Mouse (Mus musculus) urinary bladder, postnatal 36 days (tissue): Measurements from ENCODE around the gene Mtmr1.
A peak's percentile ranks its signal among the peaks of the same experiment; 100 is the strongest.
"Not testable (repeated sequence)": the region's sequence is repeated elsewhere in the genome, so short reads cannot be mapped to it uniquely, and the experiment has no call there.

Experiments used
- DNase-seq, 2 experiments: peaks; one replicate each; pipeline ENCODE4 v3.0.0; 2022; ENCODE audit warnings: low spot score in 2 of 2, mixed read lengths in 1 of 2

Mtmr1 gene

DNA sequence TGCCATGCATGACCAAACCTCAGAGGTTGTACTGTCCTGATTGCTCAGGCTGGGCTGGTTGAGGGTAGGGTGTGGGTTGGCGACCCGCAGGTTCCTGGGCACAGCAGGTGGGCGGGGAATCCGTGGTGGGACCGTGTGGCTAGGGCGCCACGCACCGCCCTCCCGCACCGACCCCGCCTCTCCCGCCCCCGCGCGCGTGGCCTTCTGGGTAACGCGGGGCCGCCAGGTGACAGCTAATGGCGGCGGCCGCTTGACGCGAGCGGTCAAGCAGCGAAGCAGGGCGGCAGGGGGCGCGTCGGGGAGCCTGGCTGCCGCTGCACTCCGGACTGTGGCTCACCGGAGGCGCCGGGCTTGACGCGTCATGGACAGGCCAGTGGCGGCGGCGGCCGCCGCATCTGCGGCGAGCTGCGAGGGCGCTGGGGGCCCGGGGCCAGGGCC lies at the start of gene Mtmr1:
TSS of gene Mtmr1 (plus strand) at position 207 of the 438 bp plus-strand sequence.
- DNase-seq = peak; percentile 72 to 77

DNA sequence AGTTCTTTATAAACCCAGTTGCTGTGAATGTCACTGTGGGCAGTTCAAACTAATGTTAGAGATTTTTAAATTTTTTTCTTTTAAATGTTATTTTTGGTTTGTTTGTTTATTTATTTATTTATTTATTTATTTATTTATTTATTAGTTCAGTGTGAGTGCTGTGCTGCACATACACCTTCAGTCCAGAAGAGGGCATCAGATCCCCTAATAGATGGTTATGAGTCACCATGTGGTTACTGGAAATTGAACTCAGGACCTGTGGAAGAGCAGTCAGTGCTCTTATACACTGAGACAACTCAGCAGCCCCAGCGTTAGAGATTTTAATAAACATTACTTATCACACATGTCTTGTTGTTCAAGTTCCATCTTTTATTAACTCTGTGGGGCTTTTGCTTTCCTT lies 12.5 kb upstream of the Mtmr1 start:
- DNase-seq = no peak

DNA sequence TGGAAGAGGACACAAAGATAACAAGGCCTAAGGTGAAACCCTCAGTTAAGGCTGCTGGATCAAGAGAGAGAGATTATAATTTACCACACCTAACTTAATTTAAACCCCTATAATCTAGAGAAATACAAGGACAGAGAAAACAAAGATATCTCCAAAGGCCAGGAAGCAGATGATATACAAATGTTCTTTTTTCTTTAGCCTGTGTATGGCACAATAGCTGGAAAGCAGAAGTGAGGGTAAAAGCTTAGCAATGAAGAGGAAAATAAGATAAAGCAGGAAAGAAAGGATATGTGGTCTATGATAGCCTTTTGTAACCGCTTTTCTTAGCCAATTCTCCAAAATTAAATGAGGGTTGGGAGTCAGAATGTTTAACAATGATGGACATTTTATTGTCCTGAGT lies 9.2 kb upstream of the Mtmr1 start:
- DNase-seq = no peak

DNA sequence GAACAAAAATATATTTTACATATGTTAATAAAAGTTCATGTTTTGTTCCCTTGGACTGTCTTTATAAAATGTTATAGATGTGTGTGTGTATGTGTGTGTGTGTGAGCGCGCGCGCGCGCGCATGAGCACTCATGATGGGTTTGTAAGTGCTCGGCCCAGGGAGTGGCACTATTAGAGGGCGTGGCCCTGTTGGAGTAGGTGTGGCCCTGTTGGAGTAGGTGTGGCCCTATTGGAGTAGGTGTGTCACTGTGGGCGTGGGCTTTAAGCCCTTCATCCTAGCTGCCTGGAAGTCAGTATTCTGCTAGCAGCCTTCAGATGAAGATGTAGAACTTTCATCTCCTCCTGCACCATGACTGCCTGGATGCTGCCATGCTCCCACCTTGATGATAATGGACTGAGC lies 2.8 kb upstream of the Mtmr1 start:
- not testable (repeated sequence) for DNase-seq

DNA sequence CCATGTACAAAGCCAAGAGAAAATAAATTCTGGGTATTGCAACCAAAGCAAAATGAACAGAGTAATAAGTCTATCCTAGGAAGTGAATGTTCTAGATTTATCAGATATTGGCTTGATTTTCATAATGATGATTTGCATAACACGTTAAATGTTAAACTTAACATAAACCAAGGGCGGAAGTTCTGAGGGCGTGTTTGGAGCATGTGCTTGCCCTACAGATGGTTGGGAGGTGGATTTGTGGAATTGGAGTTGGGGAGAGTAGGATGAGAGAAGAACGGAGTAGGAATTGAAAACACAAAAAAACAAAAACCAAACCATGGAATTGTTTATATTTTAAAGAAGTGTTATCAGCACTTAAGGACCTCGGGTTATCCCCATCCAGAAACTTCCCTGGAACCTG lies 498 bp upstream of the Mtmr1 start:
- no peak for DNase-seq

DNA sequence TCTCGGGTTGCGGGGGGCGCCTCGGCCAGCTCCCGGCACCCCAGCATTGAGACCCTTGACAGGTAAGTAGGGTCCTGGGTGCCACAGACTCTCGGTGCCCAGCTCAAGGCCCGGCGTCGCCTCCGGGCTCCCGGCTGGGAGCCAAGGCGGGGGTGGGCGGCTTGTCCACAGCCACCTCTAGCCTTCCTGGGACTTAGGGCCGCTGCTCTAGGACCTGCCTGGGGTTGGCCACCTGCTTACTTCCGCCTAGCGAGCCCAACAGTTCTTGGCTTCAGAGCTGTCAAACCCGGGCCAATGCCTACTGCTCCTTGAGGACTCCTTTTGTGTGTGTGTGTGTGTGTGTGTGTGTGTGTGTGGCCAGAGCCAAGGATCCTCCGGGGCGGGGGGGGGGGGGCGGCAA lies 451 bp downstream of the Mtmr1 start:
- DNase-seq = peak; percentile 8 to 10

DNA sequence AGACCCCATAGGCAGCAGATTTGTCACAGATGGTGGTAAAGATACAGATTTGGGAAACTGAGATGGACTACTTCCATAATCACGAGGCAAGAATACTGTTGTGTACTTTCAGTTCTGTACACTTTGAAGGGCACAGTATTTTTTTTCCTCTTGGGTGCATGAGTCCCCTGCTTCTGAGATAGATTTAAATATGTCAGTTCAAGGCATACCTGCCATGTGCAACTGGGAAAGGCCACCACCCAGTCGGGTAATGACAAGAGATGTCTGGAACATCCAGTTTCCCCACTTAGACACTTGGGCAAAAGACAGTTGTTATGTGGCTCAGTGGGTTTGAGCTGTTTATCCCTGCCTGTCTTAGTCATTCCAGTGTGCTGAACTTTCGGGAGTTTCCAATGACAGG lies 950 bp downstream of the Mtmr1 start:
- no peak for DNase-seq

DNA sequence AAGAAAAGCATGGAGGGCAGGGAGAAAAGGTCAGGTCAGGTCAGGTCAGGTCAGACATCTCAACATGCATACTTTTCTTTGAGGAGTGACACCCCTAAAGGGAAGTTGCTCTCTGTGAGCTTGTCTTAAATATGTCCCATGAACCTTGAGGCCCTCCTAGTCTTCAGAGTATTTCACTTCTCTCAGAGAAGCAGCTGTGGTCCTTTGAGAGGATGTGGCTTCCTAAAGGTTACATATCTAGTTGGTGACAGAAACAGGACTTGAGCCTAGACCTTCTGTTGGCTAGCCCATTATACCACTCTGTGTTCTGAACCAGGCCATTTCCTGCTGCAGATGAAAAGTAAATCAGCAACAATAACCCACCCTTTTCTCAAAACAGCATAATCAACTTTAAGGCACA lies 2.4 kb downstream of the Mtmr1 start:
- no peak for DNase-seq

DNA sequence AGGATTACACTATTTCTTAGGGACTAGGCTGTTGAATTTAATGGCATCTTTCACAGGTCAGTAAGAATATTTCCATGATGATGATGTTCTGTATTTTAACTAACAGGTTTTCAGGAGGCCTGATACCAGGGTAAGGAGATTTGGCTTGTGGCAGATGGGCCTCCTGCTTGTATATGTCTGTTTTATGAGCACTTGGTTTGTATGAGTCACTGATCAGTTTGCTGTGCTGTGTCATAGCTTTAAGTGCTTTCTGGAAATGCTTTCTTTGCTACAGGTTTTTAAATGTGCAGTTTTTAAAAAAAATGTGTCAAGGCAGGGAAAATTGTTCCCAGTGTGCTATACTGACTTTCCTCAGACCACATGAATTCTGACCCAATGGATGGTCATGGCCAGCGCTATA lies 12.2 kb downstream of the Mtmr1 start:
- DNase-seq = no peak

DNA sequence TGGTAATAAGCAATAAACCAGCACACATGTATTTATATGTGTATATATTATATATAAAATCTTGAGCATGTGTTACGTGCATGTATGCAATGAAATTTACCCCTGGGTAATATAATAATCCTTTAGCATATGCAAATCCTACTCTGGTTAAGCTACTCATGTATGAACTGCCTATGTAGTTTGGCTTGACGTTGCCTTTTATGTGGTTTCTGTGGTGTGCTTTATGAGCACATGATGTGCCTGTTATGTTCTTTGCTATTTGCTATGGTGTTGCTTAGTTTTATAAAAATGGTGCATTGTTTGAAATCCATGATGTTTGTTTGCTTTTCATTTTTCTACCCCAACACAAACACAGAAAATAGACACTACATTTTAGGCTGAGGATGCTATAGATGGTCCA lies 13.9 kb downstream of the Mtmr1 start:
- DNase-seq = no peak

DNA sequence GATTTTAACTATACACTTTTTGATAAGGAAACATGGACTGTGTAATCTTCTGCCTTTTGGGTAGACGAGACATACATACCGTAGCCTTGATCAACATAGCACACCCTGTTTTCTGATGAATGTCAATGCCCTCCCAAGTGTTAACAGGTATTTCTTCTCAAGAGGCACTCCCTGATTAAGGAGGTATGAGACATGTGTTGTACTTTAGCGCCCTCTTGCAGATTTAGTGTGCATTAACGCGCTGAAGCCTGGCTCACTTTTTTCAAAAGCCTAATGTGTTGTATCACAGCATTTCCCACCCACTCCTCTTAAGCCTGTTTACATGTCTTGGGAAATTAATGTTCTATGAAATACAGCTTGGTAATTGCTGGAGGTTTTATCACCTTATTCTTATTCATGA lies 17.0 kb downstream of the Mtmr1 start:
- peak in 1 of 2 experiments; percentile 3 for DNase-seq

DNA sequence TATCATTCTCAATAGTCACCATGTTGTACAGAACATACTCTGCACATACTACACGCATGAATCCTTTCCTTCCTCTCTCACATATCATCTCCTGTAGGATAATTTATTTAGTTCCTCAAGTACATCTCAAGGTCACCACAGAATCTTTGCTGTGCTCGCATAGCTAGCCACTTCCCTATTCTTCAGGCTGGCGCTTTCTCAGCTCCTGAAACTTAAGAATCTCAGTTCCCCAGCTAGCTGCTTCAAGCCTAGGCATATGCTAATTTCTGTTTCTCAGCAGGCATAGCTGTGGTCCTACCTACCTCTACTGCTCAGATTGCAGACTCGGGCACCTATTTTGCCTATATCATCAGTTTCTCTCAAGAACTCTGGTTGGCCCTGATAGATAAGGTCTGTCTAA lies 31.8 kb downstream of the Mtmr1 start:
- no peak for DNase-seq

DNA sequence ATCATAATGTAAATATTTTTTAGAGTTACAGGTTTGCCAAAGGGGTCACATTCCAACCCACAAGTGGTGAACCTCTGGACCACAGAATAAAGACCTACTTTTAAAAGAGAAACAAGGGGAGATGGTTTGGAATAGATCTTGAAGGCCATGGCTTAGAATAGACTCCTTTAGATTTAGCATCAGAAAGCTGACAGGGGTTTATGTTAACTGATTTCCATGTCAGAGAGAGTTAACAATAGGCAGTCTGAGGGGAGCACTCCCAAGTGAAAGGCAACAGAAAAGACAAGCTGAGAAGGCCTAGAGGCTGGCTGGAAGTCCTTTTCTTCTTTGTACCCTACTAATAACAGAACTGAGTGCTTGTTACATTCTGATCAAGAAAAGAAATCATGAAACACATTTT lies 41.7 kb downstream of the Mtmr1 start:
- DNase-seq = no peak

DNA sequence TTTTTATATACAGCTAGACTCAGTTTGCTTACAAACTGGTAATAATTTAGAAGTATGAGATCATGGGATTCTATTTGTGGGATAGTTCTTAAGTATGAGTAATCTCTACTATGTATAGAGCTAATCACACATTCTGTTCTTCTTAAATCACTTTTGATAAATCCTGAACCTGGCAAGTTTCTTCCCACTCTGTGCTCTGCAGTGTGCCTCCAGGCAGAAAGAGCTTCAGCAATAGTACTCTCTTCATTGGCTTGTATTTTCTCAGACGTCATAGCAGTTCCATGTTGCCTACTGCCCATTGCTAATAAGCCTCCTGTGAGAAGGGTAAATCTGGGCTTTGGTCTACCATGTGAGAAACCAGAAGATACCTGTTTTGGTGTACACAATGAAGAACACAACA lies 43.8 kb downstream of the Mtmr1 start:
- DNase-seq = no peak

DNA sequence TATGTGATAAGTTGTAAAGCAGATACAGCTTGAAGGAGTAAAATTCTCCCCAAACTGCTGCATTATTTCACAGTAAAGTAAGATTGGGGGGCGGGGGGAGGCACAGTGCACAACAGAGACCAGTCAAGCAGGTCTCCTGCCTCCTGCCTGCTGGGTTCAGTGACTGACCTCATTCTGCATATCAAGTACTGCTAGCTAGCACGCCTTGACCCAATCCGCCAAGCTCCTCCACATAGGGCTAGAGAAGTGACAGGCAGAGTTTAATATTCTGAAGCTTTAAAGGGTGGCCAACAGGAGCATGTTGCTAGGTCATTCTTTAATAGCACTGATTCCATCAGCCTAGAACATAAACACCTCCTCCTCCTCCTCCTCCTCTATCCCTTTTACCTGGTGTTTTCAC lies 48.2 kb downstream of the Mtmr1 start:
- no peak for DNase-seq

DNA sequence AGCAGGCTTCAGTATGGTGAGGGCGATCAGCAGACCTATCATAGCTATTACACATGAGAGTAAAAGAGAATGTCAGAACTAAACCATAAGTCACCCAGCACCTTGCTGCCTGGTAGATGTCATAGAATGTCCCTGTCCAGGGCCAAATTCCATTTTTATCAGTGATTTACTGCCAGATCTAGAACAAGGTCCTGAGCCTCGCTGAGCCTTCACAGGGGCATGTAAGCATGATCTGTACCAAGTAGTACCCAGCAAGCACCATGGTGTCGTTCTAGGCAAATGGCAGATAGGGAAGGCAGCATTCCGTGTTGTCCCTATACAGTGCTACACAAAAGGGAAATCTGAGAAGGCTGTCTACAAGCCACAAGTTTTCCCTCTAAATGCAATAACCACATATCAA lies 49.1 kb downstream of the Mtmr1 start:
- DNase-seq = no peak

DNA sequence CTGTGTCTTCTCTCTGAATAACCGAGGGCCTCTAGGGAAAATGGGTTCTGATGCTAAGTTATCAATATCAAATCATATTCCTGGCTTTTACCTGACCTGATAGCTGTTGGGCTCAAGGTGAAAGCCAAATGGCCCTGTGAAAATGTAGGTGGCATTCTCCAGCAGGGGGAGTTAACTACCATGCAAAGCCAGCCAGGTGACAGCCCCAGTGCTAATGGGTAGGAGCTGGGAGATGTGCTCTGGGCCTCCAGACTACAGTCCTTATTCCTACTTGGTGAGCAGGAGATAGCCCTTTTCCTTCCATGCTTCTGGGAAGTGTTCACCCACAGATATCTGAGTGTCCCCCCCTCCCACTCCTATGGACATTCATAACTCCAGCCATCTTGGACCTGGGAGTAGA lies 60.3 kb downstream of the Mtmr1 start:
- DNase-seq = no peak

DNA sequence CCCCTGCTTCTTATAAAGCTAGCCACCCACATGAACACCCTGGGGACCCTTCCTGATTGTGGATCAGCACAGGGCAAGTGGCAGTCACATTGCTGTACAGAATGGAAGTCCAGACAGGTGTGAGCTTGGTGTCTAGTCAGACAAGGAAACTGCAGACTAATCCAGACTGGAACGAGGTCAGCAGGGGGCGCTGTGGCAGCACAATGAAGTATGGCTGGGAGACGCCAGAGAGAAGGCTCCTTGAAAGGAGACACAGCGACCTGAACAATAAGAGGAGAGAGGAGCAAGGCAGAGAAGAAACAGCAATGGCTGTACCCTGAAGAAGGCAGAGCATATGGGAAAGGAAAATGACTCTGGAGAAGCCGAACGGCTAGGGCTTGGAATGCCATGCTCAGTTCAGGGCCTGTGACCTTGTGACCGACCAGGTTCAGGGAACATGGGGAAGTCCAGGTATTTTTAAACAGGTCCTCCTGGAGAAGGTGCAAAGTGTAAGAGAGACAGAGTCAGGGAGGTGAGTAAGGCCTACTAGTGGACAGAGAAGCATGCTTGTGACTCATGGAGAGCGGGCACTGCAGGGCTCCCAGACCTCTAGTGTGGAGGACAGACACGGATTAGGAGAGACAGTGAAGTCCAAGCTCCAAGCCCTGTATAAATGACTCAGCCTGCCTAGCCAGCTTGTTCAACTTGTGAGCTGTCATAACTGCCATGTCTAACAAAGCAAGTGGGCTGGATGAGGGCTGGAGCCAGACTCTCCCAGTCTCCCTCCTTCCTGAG lies 61.4 kb downstream of the Mtmr1 start:
- DNase-seq = peak; percentile 60 to 76

DNA sequence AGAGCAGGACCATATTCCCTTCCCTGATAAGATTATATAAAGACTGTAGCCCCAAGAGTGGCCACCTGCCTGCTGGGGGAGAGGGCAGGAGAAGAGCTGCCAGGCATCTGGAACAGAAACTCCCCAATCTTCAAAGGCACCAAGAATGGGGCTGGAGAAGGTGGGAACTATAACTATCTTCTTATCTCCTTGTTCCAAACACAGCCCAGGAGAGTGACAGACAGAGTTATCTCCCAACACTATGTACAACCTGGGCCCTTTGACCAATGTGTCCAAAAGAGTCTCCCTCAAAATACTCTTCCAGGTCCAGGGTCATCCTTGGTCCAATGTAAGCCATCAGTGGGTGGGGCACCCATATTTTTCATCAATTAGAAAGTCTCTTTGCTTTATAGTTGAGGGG lies 62.9 kb downstream of the Mtmr1 start:
- no peak for DNase-seq

DNA sequence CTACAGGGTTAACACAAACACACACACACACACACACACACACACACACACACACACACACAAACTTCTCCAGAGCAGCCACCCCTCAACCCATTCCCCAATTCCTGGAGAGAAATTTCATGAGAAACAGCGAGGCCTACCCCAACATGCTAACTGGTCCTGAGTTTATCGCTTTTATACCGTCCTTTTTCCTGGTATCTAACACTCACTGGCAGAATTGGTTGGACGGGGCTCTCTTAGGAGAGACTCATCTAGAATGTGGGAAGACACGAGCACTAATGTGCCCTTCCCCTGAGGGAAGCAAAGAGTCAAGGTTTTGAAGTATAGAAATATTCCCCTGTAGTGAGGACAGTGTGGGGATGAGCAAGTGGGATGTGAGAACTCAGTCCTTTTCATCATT lies 66.3 kb downstream of the Mtmr1 start:
- no peak for DNase-seq

DNA sequence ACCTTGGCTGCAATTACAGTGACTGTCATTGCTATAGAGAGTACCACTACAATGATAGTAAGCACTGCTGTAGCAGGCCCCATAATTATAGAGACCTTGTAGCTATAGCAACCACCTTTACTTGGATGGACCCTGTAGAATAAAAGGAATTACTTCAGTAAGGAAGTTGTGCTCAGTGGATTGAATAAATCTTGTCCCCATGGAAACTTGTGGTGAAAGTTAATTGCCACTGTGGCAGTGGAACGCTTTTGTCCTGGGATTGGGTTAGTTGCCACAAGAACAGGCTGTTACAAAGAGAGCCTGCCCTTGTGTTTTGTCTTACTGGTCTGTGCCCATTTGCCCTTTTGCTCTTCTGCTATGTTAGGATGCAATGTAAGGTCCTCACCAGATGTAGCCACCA lies 69.9 kb downstream of the Mtmr1 start:
- DNase-seq = no peak

DNA sequence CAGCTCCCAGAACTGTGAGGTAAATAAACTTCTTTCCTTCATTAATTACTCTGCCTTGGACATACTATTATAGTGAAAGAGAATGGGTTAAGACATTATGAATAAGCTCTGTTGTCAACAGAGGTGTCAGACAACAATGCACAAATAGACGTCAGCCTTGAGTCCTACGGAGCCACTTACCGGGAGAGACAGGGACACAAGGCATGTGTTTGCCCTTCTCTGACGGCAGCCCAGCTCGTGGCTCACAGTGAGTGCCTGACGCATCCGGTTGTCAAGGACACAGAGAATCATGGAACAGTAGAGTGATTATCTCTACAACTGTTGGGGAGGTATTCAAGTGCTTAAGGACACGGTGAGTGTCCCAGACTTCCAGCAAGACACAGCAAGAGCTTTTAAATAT lies 70.3 kb downstream of the Mtmr1 start:
- DNase-seq = no peak

DNA sequence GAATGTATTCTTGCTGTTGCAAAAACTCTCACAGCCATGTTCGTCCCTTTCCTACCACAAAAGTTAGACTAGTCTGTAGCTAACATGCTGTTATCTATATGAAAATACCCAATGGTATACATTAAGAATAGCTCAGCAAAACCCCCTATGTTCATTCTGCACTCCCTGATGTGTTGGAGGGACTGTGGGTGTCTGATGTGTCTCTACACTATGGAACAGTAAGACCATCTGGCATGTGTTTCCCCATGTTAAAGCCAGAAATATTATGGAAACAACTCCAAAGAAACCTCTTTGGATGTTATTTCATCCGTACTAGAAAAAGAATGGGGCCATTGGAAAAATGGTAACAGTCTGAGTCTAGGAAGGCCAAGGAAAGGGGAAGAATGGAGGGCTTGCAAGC lies 71.0 kb downstream of the Mtmr1 start:
- no peak for DNase-seq

DNA sequence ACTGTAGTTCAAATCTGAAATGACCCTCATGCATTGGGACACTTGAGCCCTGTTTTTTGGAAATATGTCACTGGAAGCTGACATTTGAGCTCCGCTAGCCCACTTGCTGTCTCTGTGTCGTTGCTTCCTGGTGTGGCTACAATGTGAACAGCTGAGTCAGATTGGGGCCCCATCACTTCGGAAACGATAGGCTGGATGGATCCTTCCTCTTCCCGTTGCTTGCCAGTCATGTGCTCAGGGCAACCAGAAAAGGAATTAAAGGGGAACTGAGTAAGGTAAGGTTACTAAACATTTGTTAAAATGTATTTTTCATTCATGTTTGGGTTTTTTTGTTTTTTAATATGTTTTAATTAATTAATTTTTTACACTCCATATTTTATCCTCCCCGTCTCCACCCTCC lies 74.9 kb downstream of the Mtmr1 start:
- DNase-seq = no peak
